Mouse (Mus musculus): Measurements from ENCODE around the gene Steap3. TPM values are rescaled to one million over a fixed set of nuclear protein-coding genes. Genes with fewer than 3 reads are reported as not detected.

Steap3 gene
- polyA plus RNA-seq, 1 experiment from 2014 or later = 3.6 TPM

- Histone ChIP-seq H3K4me1 (replicated peaks) (0 out of 2 replicates have a peak, but pooled peaks cover 4% of the 10 kb centered on the region), H3K27me3 (ENCODE audit: insufficient read depth, poor library complexity, severe bottlenecking) (no peaks in the 10 kb centered on the region), H3K9me3 (no peaks in the 10 kb centered on the region), H3K27ac (no peak overlapping the region), H3K4me3 (no peak overlapping the region), H3K36me3 (no peaks in the 10 kb centered on the region)
- 92% methylated on average over 5 of the region's 5 CpGs for WGBS
- no peak for DNase-seq (ENCODE audit: low spot score)
Measured at GRCm38 (mm10) chr1:120161502-120161901, 111.0 kb downstream of the Steap3 start.

GRCm38 (mm10) chr1:120158474-120159127, 113.9 kb downstream of the Steap3 start:
- Histone ChIP-seq H3K27ac (no peak overlapping the region), H3K9me3 (no peaks in the 10 kb centered on the region), H3K4me3 (no peak overlapping the region), H3K27me3 (ENCODE audit: insufficient read depth, poor library complexity, severe bottlenecking) (no peaks in the 10 kb centered on the region), H3K36me3 (no peaks in the 10 kb centered on the region), H3K4me1 (replicated peaks) (0 out of 2 replicates have a peak, but pooled peaks cover 4% of the 10 kb centered on the region)
- no peak for DNase-seq (ENCODE audit: low spot score)
- 89% methylated on average over 9 of the region's 9 CpGs for WGBS

- H3K4me1 ChIP-seq (replicated peaks) = 0 out of 2 replicates have a peak, but pooled peaks cover 4% of the 10 kb centered on the region
- H3K4me3 ChIP-seq = no peak overlapping the region
- H3K36me3 ChIP-seq = no peaks in the 10 kb centered on the region
- WGBS = 21% methylated on average over 1 of the region's 1 CpGs
- H3K27me3 ChIP-seq (ENCODE audit: insufficient read depth, poor library complexity, severe bottlenecking) = no peaks in the 10 kb centered on the region
- H3K9me3 ChIP-seq = no peaks in the 10 kb centered on the region
- peak; percentile 37 for DNase-seq (ENCODE audit: low spot score)
- no peak overlapping the region for H3K27ac ChIP-seq
Measured at GRCm38 (mm10) chr1:120155325-120155724, 117.2 kb downstream of the Steap3 start.

- no peaks in the 10 kb centered on the region for H3K9me3 ChIP-seq
- no peak overlapping the region for H3K4me3 ChIP-seq
- H3K27ac ChIP-seq = no peak overlapping the region
- no peaks in the 10 kb centered on the region for H3K36me3 ChIP-seq
- no peaks in the 10 kb centered on the region for H3K27me3 ChIP-seq (ENCODE audit: insufficient read depth, poor library complexity, severe bottlenecking)
- peak; percentile 31 for DNase-seq (ENCODE audit: low spot score)
- no peaks in the 10 kb centered on the region for H3K4me1 ChIP-seq (replicated peaks)
Measured at GRCm38 (mm10) chr1:120154232-120154631, 118.3 kb downstream of the Steap3 start.

DNA sequence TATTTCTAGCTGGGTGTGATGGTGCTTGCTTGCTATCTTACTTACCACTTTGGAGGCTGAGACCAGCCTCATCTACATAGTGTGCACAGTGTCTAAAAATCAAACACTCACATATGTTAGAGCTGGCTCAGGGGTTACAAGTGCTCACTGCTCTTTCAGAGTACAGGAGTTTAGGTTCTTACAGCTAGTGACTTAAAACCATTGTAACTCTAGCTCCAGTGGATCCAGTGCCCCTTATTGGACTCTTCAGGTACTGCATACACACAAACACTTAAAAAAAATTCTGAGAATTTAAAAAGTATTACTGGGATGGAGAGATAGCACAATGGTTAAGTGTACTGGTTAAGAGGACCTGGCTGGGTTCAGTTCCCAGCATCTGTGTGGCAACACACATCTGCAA, 125.5 kb downstream of the Steap3 start:
- no peak for DNase-seq (ENCODE audit: low spot score)
- H3K27me3 ChIP-seq (ENCODE audit: insufficient read depth, poor library complexity, severe bottlenecking) = no peaks in the 10 kb centered on the region
- H3K9me3 ChIP-seq = no peaks in the 10 kb centered on the region
- no peaks in the 10 kb centered on the region for H3K4me1 ChIP-seq (replicated peaks)
- no peaks in the 10 kb centered on the region for H3K36me3 ChIP-seq
- no peak overlapping the region for H3K4me3 ChIP-seq
- no peak overlapping the region for H3K27ac ChIP-seq

DNA sequence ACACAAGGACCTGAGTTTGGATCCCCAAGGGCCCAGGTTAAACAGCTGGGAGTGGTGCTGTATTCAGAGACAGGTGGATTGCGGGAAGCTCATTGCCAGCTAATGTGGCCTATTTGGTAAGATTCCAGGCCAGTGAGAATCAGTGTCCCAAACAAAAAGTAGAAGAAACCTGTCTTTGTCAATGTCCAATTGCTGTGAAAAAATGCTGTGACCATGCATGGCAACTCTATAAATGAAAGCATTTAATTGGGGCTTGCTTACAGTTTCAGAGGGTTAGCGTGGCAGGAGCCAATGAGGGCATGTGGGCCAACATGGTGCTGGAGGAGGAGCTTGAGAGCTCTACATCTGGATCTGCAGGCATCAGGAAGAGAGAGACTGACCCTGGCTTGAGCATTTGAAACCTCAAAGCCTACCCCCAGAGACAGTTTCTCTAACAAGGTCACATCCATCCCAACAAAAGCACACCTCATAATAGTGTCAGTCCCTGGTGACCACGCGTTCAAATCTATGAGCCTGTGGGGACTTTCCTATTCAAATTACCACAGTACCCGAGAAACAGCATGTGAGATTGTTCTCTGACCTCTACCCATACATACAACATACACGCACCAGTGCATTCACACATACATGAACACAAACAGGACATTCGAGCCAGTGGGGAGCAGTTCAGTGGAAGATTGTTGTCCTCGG, 126.8 kb downstream of the Steap3 start:
- H3K4me1 ChIP-seq (replicated peaks) = no peaks in the 10 kb centered on the region
- no peak overlapping the region for H3K4me3 ChIP-seq
- H3K9me3 ChIP-seq = no peaks in the 10 kb centered on the region
- DNase-seq (ENCODE audit: low spot score) = no peak
- H3K27ac ChIP-seq = no peak overlapping the region
- no peaks in the 10 kb centered on the region for H3K27me3 ChIP-seq (ENCODE audit: insufficient read depth, poor library complexity, severe bottlenecking)
- no peaks in the 10 kb centered on the region for H3K36me3 ChIP-seq
- WGBS = 90% methylated on average over 8 of the region's 8 CpGs

GRCm38 (mm10) chr1:120142551-120142950, 130.0 kb downstream of the Steap3 start:
- WGBS = 89% methylated on average over 5 of the region's 5 CpGs
- H3K4me1 ChIP-seq (replicated peaks) = peaks cover 9% of the 10 kb centered on the region; the same call in 1 of the 2 replicates
- no peak for DNase-seq (ENCODE audit: low spot score)
- no peaks in the 10 kb centered on the region for H3K36me3 ChIP-seq
- no peaks in the 10 kb centered on the region for H3K27me3 ChIP-seq (ENCODE audit: insufficient read depth, poor library complexity, severe bottlenecking)
- H3K4me3 ChIP-seq = no peak overlapping the region
- H3K27ac ChIP-seq = no peak overlapping the region
- H3K9me3 ChIP-seq = no peaks in the 10 kb centered on the region

Other genes starting within 250 kb of the Steap3 start
- 10.0 and 10.4 TPM in 2 replicates for gene Tmem37, start 198.6 kb downstream of the Steap3 start, polyA plus RNA-seq (2016; fragmentation: Nextera tagmentation; extraction: Ambion mirVana)
- gene Dbi, start 151.6 kb downstream of the Steap3 start, polyA plus RNA-seq (2016; fragmentation: Nextera tagmentation; extraction: Ambion mirVana) = 764 and 766 TPM in 2 replicates
- gene 3110009E18Rik, start 151.5 kb downstream of the Steap3 start, polyA plus RNA-seq (2016; fragmentation: Nextera tagmentation; extraction: Ambion mirVana) = 22.6 and 26.0 TPM in 2 replicates
- 0.54 and 1.8 TPM in 2 replicates for gene C1ql2, start 67.9 kb upstream of the Steap3 start, polyA plus RNA-seq (2016; fragmentation: Nextera tagmentation; extraction: Ambion mirVana)
- not detected in 2 replicates for gene Marco, start 232.3 kb upstream of the Steap3 start, polyA plus RNA-seq (2016; fragmentation: Nextera tagmentation; extraction: Ambion mirVana)

Data from hindbrain, embryonic 10.5 days (tissue).